Mouse (Mus musculus): Measurements from ENCODE around the gene Faap24. TPM values are rescaled to one million over a fixed set of nuclear protein-coding genes. Genes with fewer than 3 reads are reported as not detected.
A peak's percentile ranks its signal among the peaks of the same experiment; 100 is the strongest.

Gene Faap24
- total and polyA plus RNA-seq, 2 experiments: 1.0 to 1.8 TPM

DNA sequence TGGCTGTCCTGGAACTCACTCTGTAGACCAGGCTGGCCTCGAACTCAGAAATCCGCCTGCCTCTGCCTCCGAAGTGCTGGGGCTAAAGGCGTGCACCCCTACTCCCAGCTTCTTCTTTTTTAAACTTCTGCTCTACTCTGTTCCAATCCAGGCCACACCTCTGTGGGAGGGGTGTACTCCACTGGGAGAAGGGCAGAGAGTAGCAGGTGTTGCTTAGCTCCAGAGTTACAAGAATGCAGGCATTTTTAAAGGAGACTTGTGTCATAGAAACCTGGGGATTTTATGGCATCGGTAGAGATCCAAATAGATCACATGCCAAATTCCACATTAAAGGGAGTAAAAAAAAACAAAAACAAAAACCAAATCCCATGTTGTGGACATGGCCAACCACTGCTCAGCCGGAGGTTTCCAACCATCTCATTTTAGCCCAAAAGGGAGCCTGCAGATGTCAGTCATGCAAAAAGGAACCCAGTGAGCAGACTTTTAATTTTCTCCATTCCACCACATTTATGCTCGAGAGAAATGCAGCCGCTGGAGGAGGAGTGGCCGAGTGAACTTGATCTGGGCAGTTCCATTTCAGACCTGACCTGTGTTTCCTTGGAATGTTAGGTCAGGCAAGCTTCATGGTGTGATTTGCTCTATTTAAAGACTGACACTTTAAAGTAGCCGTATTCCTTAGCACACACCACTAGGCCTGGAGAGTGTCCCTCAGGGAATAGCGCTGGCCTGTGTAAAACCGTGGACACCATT is 31.3 kb downstream of the Faap24 start:
- H3K27me3 ChIP-seq (ENCODE audit: control insufficient read depth, insufficient read depth, low read length): no peaks in the 10 kb centered on the region
- H3K27ac ChIP-seq (replicated peaks; ENCODE audit: insufficient read depth, low read depth, low read length): no peak overlapping the region
- H3K79me2 ChIP-seq (ENCODE audit: control insufficient read depth, insufficient read depth, low read length): no peaks in the 10 kb centered on the region
- no peaks in the 10 kb centered on the region for H3K4me1 ChIP-seq (ENCODE audit: control insufficient read depth, insufficient read depth, low read length)
- no peak for DNase-seq (ENCODE audit: extremely low read depth, low read depth, low spot score)
- H3K9ac ChIP-seq (ENCODE audit: low read depth, low read length): no peak overlapping the region
- no peak overlapping the region for H3K4me3 ChIP-seq (ENCODE audit: insufficient read depth, low read depth, low read length)
- H3K36me3 ChIP-seq (ENCODE audit: control insufficient read depth, insufficient read depth, low read length): peaks cover 12% of the 10 kb centered on the region
- TF ChIP-seq CTCF (IDR thresholded peaks at IDR 0.05; ENCODE audit: low read depth, low read length): no peak
- TF ChIP-seq POLR2A (IDR thresholded peaks at IDR 0.05; ENCODE audit: extremely low read depth, insufficient read depth, low read length): no peak
- WGBS: 87% methylated on average over 12 of the region's 12 CpGs

- H3K9ac ChIP-seq (ENCODE audit: low read depth, low read length): no peak overlapping the region
- TF ChIP-seq POLR2A (IDR thresholded peaks at IDR 0.05; ENCODE audit: extremely low read depth, insufficient read depth, low read length) (no peak), CTCF (IDR thresholded peaks at IDR 0.05; ENCODE audit: low read depth, low read length) (no peak)
- DNase-seq (ENCODE audit: extremely low read depth, low read depth, low spot score): no peak
- peaks cover 12% of the 10 kb centered on the region for H3K36me3 ChIP-seq (ENCODE audit: control insufficient read depth, insufficient read depth, low read length)
- WGBS: 76% methylated on average over 5 of the region's 5 CpGs
- H3K27ac ChIP-seq (replicated peaks; ENCODE audit: insufficient read depth, low read depth, low read length): no peak overlapping the region
- no peaks in the 10 kb centered on the region for H3K4me1 ChIP-seq (ENCODE audit: control insufficient read depth, insufficient read depth, low read length)
- no peak overlapping the region for H3K4me3 ChIP-seq (ENCODE audit: insufficient read depth, low read depth, low read length)
- H3K79me2 ChIP-seq (ENCODE audit: control insufficient read depth, insufficient read depth, low read length): no peaks in the 10 kb centered on the region
- H3K27me3 ChIP-seq (ENCODE audit: control insufficient read depth, insufficient read depth, low read length): no peaks in the 10 kb centered on the region
These were observed 33.8 kb downstream of the Faap24 start for GRCm38 (mm10) chr7:35362868-35363267.

DNA sequence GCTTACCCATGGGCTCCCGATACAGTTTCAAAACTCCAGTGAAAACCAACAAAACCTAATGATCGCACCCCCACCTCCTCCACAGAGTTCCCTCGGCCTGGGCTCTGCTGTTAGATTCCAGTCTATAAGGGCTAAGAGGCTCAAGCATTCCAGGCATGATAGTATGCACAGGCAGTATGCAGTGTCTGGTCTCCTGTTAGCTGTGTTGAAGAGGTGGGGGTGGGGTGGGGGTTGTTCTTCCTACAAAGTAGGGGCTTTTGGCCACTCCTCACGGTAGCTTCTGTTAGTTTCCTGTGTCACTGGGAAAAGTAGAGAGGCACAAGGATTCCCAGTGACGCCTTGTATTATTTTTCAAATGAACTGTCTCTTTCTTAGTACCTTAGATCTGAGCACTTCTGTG is 34.4 kb downstream of the Faap24 start:
- H3K4me1 ChIP-seq (ENCODE audit: control insufficient read depth, insufficient read depth, low read length): no peaks in the 10 kb centered on the region
- H3K4me3 ChIP-seq (ENCODE audit: insufficient read depth, low read depth, low read length): no peak overlapping the region
- no peak overlapping the region for H3K9ac ChIP-seq (ENCODE audit: low read depth, low read length)
- H3K79me2 ChIP-seq (ENCODE audit: control insufficient read depth, insufficient read depth, low read length): 0 out of 2 replicates have a peak, but pooled peaks cover under 1% of the 10 kb centered on the region
- H3K27ac ChIP-seq (replicated peaks; ENCODE audit: insufficient read depth, low read depth, low read length): no peak overlapping the region
- H3K27me3 ChIP-seq (ENCODE audit: control insufficient read depth, insufficient read depth, low read length): no peaks in the 10 kb centered on the region
- TF ChIP-seq CTCF (IDR thresholded peaks at IDR 0.05; ENCODE audit: low read depth, low read length): no peak
- TF ChIP-seq POLR2A (IDR thresholded peaks at IDR 0.05; ENCODE audit: extremely low read depth, insufficient read depth, low read length): no peak
- no peak for DNase-seq (ENCODE audit: extremely low read depth, low read depth, low spot score)
- H3K36me3 ChIP-seq (ENCODE audit: control insufficient read depth, insufficient read depth, low read length): peaks cover 12% of the 10 kb centered on the region
- WGBS: 87% methylated on average over 5 of the region's 5 CpGs

GRCm38 (mm10) chr7:35357621-35358020 is 39.0 kb downstream of the Faap24 start:
- Histone ChIP-seq H3K4me3 (ENCODE audit: insufficient read depth, low read depth, low read length) (no peak overlapping the region), H3K9ac (ENCODE audit: low read depth, low read length) (no peak overlapping the region), H3K36me3 (ENCODE audit: control insufficient read depth, insufficient read depth, low read length) (peaks cover 9% of the 10 kb centered on the region), H3K4me1 (ENCODE audit: control insufficient read depth, insufficient read depth, low read length) (no peaks in the 10 kb centered on the region), H3K27me3 (ENCODE audit: control insufficient read depth, insufficient read depth, low read length) (no peaks in the 10 kb centered on the region), H3K79me2 (ENCODE audit: control insufficient read depth, insufficient read depth, low read length) (peaks cover 15% of the 10 kb centered on the region; the same call in 1 of the 2 replicates), H3K27ac (replicated peaks; ENCODE audit: insufficient read depth, low read depth, low read length) (no peak overlapping the region)
- DNase-seq (ENCODE audit: extremely low read depth, low read depth, low spot score): no peak
- 90% methylated on average over 12 of the region's 12 CpGs for WGBS
- TF ChIP-seq POLR2A (IDR thresholded peaks at IDR 0.05; ENCODE audit: extremely low read depth, insufficient read depth, low read length) (no peak), CTCF (IDR thresholded peaks at IDR 0.05; ENCODE audit: low read depth, low read length) (no peak)

- H3K4me1 ChIP-seq (ENCODE audit: control insufficient read depth, insufficient read depth, low read length): peaks cover 4% of the 10 kb centered on the region; the same call in 1 of the 2 replicates
- 35% methylated on average over 5 of the region's 5 CpGs for WGBS
- no peak overlapping the region for H3K27ac ChIP-seq (replicated peaks; ENCODE audit: insufficient read depth, low read depth, low read length)
- DNase-seq (ENCODE audit: extremely low read depth, low read depth, low spot score): peak; percentile 67
- H3K36me3 ChIP-seq (ENCODE audit: control insufficient read depth, insufficient read depth, low read length): no peaks in the 10 kb centered on the region
- no peak for TF ChIP-seq CTCF (IDR thresholded peaks at IDR 0.05; ENCODE audit: low read depth, low read length)
- TF ChIP-seq POLR2A (IDR thresholded peaks at IDR 0.05; ENCODE audit: extremely low read depth, insufficient read depth, low read length): no peak
- peaks cover 22% of the 10 kb centered on the region; the same call in 1 of the 2 replicates for H3K79me2 ChIP-seq (ENCODE audit: control insufficient read depth, insufficient read depth, low read length)
- no peak overlapping the region for H3K4me3 ChIP-seq (ENCODE audit: insufficient read depth, low read depth, low read length)
- H3K27me3 ChIP-seq (ENCODE audit: control insufficient read depth, insufficient read depth, low read length): no peaks in the 10 kb centered on the region
- no peak overlapping the region for H3K9ac ChIP-seq (ENCODE audit: low read depth, low read length)
These were observed 41.2 kb downstream of the Faap24 start for GRCm38 (mm10) chr7:35355303-35355872.

DNA sequence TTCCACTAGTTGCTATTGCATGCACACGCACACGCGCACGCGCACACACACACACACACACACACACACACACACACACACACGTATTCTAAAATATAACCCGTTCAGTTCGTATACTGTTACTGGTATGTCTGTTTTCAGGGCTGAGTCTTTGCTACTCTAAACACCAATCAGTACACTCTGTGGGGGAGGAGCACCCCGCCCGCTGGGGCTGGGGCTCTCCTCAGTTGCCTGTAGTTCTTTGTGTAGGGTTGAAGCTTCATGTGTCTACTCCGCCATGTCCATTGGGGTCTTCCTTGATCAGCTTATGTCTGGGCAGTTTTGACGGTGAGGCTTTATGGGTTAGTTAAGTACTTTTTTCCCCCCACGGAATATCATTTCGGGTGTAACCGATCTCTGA is 43.3 kb downstream of the Faap24 start:
- H3K9ac ChIP-seq (ENCODE audit: low read depth, low read length): no peak overlapping the region
- TF ChIP-seq POLR2A (IDR thresholded peaks at IDR 0.05; ENCODE audit: extremely low read depth, insufficient read depth, low read length) (no peak), CTCF (IDR thresholded peaks at IDR 0.05; ENCODE audit: low read depth, low read length) (no peak)
- no peaks in the 10 kb centered on the region for H3K27me3 ChIP-seq (ENCODE audit: control insufficient read depth, insufficient read depth, low read length)
- no peaks in the 10 kb centered on the region for H3K36me3 ChIP-seq (ENCODE audit: control insufficient read depth, insufficient read depth, low read length)
- no peak for DNase-seq (ENCODE audit: extremely low read depth, low read depth, low spot score)
- 97% methylated on average over 15 of the region's 15 CpGs for WGBS
- peaks cover 15% of the 10 kb centered on the region for H3K4me1 ChIP-seq (ENCODE audit: control insufficient read depth, insufficient read depth, low read length)
- H3K27ac ChIP-seq (replicated peaks; ENCODE audit: insufficient read depth, low read depth, low read length): no peak overlapping the region
- no peak overlapping the region for H3K4me3 ChIP-seq (ENCODE audit: insufficient read depth, low read depth, low read length)
- H3K79me2 ChIP-seq (ENCODE audit: control insufficient read depth, insufficient read depth, low read length): peaks cover 22% of the 10 kb centered on the region; the same call in 1 of the 2 replicates

Data from liver, adult 2 months (tissue).